Mouse (Mus musculus) MEL (cell line): Measurements from ENCODE around the gene 4931417E11Rik. TPM values are rescaled to one million over a fixed set of nuclear protein-coding genes. Genes with fewer than 3 reads are reported as not detected.

ENCODE experiments used
- DNase-seq: peaks from one replicate; pipeline ENCODE4 v3.0.0; 2011; ENCODE audit warnings: low read depth, low spot score
- H3K27ac ChIP-seq: 2 replicates; pipeline ENCODE4 v1.5.1; 2012; ENCODE audit warnings: low read depth, mild to moderate bottlenecking, control low read depth, low read length, moderate library complexity; ENCODE audit not compliant: control insufficient read depth
- H3K27me3 ChIP-seq, 2 experiments: fragments of 150-350 bp in 1 of 2; sonication (generic) in 1 of 2; 2 replicates each; pipeline ENCODE4 v1.6.1; 2012; ENCODE audit warnings: low read length in 2 of 2, mild to moderate bottlenecking in 2 of 2, improper control_type of control experiment in 1 of 2, moderate library complexity in 1 of 2; ENCODE audit not compliant: insufficient read depth in 2 of 2, control insufficient read depth in 1 of 2
- H3K36me3 ChIP-seq, 2 experiments: 2 replicates each; pipeline ENCODE4 v1.6.1; 2012 to 2014; ENCODE audit warnings: low read length in 2 of 2, improper control_type of control experiment in 1 of 2, inconsistent platforms in 1 of 2, mild to moderate bottlenecking in 1 of 2; ENCODE audit not compliant: insufficient read depth in 2 of 2, control insufficient read depth in 1 of 2
- H3K4me1 ChIP-seq, 2 experiments: fragments of 150-350 bp in 1 of 2; sonication (generic) in 1 of 2; 2 replicates each; pipeline ENCODE4 v1.6.1; 2012; ENCODE audit warnings: low read length in 2 of 2, improper control_type of control experiment in 1 of 2, mild to moderate bottlenecking in 1 of 2; ENCODE audit not compliant: insufficient read depth in 2 of 2, control insufficient read depth in 1 of 2
- H3K4me3 ChIP-seq, 2 experiments: fragments of 150-350 bp in 1 of 2; sonication (generic) in 1 of 2; 2 replicates each; pipeline ENCODE4 v1.5.1; 2012; ENCODE audit warnings: low read depth in 2 of 2, low read length in 2 of 2, mild to moderate bottlenecking in 2 of 2, moderate library complexity in 2 of 2, control low read depth in 1 of 2, improper control_type of control experiment in 1 of 2; ENCODE audit not compliant: control insufficient read depth in 1 of 2, insufficient read depth in 1 of 2
- H3K79me2 ChIP-seq: 2 replicates; pipeline ENCODE4 v1.6.1; 2012; ENCODE audit warnings: mild to moderate bottlenecking, low read length, moderate library complexity; ENCODE audit not compliant: control insufficient read depth, poor library complexity, insufficient read depth
- H3K9ac ChIP-seq: 2 replicates; pipeline ENCODE4 v1.6.1; 2012; ENCODE audit warnings: low read depth, mild to moderate bottlenecking, control low read depth, low read length, moderate library complexity; ENCODE audit not compliant: control insufficient read depth, poor library complexity, severe bottlenecking
- H3K9me3 ChIP-seq: fragments of 150-350 bp; sonication (generic); replicated peaks from 2 replicates; pipeline ENCODE4 v1.6.1; 2012; ENCODE audit warnings: mild to moderate bottlenecking, low read length, improper control_type of control experiment, moderate library complexity; ENCODE audit not compliant: insufficient read depth
- BHLHE40 ChIP-seq: IDR thresholded peaks from 2 replicates; pipeline ENCODE4 v1.6.1; 2012; ENCODE audit warnings: low read depth, mild to moderate bottlenecking, inconsistent platforms, low read length, improper control_type of control experiment, borderline replicate concordance
- CHD1 ChIP-seq: IDR thresholded peaks from 2 replicates; pipeline ENCODE4 v1.6.1; 2012; ENCODE audit warnings: low read depth, mild to moderate bottlenecking, inconsistent platforms, low read length, improper control_type of control experiment
- CHD2 ChIP-seq: IDR thresholded peaks from 2 replicates; pipeline ENCODE4 v1.6.1; 2011; ENCODE audit warnings: low read length, improper control_type of control experiment
- CTCF ChIP-seq, 3 experiments: IDR thresholded peaks in 2 of 3; conservative IDR thresholded peaks in 1 of 3; 2 replicates each; pipeline ENCODE4 v1.5.1; 2011 to 2012; ENCODE audit warnings: low read length in 3 of 3, low read depth in 2 of 3, mild to moderate bottlenecking in 2 of 3, improper control_type of control experiment in 1 of 3, inconsistent platforms in 1 of 3, mixed read lengths in 1 of 3, moderate library complexity in 1 of 3; ENCODE audit not compliant: control insufficient read depth in 1 of 3, insufficient read depth in 1 of 3, poor library complexity in 1 of 3, severe bottlenecking in 1 of 3
- GABPA ChIP-seq: IDR thresholded peaks from 2 replicates; pipeline ENCODE4 v1.6.1; 2012; ENCODE audit warnings: low read depth, mild to moderate bottlenecking, inconsistent platforms, low read length, improper control_type of control experiment, moderate library complexity
- JUND ChIP-seq: IDR thresholded peaks from 2 replicates; pipeline ENCODE4 v1.6.1; 2011; ENCODE audit warnings: low read depth, mild to moderate bottlenecking, improper control_type of control experiment, low read length
- KAT2A ChIP-seq: conservative IDR thresholded peaks from 2 replicates; pipeline ENCODE4 v1.6.1; 2012; ENCODE audit warnings: low read depth, low read length, improper control_type of control experiment, inconsistent platforms
- MAFK ChIP-seq: IDR thresholded peaks from 2 replicates; pipeline ENCODE4 v1.6.1; 2011; ENCODE audit warnings: low read depth, mild to moderate bottlenecking, low read length, improper control_type of control experiment, borderline replicate concordance
- MXI1 ChIP-seq: IDR thresholded peaks from 2 replicates; pipeline ENCODE4 v1.6.1; 2011; ENCODE audit warnings: mild to moderate bottlenecking, low read depth, low read length, improper control_type of control experiment
- MYC ChIP-seq: IDR thresholded peaks from 2 replicates; pipeline ENCODE4 v1.6.1; 2011; ENCODE audit warnings: low read depth, mild to moderate bottlenecking, low read length, improper control_type of control experiment, moderate library complexity
- NELFE ChIP-seq: IDR thresholded peaks from 2 replicates; pipeline ENCODE4 v1.6.1; 2011; ENCODE audit warnings: low read depth, low read length, improper control_type of control experiment
- POLR2A ChIP-seq, 2 experiments: IDR thresholded peaks; 2 replicates each; pipeline ENCODE4 v1.6.1; 2011 to 2012; ENCODE audit warnings: low read length in 2 of 2, mild to moderate bottlenecking in 2 of 2, control low read depth in 1 of 2, improper control_type of control experiment in 1 of 2, low read depth in 1 of 2, moderate library complexity in 1 of 2; ENCODE audit not compliant: control insufficient read depth in 1 of 2, insufficient read depth in 1 of 2, poor library complexity in 1 of 2
- POLR2AphosphoS2 ChIP-seq: IDR thresholded peaks from 2 replicates; pipeline ENCODE4 v1.6.1; 2011; ENCODE audit warnings: low read length, improper control_type of control experiment
- POLR2AphosphoS5 ChIP-seq: IDR thresholded peaks from 2 replicates; pipeline ENCODE4 v1.6.1; 2012; ENCODE audit warnings: low read depth, borderline replicate concordance, mild to moderate bottlenecking, inconsistent platforms, low read length, moderate library complexity, mixed read lengths
- RAD21 ChIP-seq: IDR thresholded peaks from 2 replicates; pipeline ENCODE4 v1.6.1; 2011; ENCODE audit warnings: mild to moderate bottlenecking, low read depth, low read length, improper control_type of control experiment
- RCOR1 ChIP-seq: IDR thresholded peaks from 2 replicates; pipeline ENCODE4 v1.6.1; 2012; ENCODE audit warnings: low read depth, mild to moderate bottlenecking, inconsistent platforms, low read length, improper control_type of control experiment
- UBTF ChIP-seq: IDR thresholded peaks from 2 replicates; pipeline ENCODE4 v1.6.1; 2012; ENCODE audit warnings: low read depth, mild to moderate bottlenecking, inconsistent platforms, low read length, improper control_type of control experiment, moderate library complexity, borderline replicate concordance; ENCODE audit not compliant: insufficient read depth
- USF1 ChIP-seq: IDR thresholded peaks from 2 replicates; pipeline ENCODE4 v1.6.1; 2014; ENCODE audit warnings: low read depth, mild to moderate bottlenecking, inconsistent platforms, low read length, improper control_type of control experiment, moderate library complexity
- ZNF384 ChIP-seq: IDR thresholded peaks from 2 replicates; pipeline ENCODE4 v1.6.1; 2012; ENCODE audit warnings: low read depth, mild to moderate bottlenecking, inconsistent platforms, low read length, improper control_type of control experiment
- polyA plus RNA-seq, 2 experiments: library from polyadenylated mRNA; stranded (reverse) in 1 of 2; unstranded in 1 of 2; fragments of >175 nt in 1 of 2; fragments of >200 nt in 1 of 2; gene quantifications; 2 replicates each; pipeline versions ENCODE4 v1.2.1 to v1.2.4; 2012; ENCODE audit warnings: low replicate concordance in 2 of 2, low read depth in 1 of 2; ENCODE audit not compliant: insufficient read length in 2 of 2, insufficient read depth in 1 of 2, missing spikeins in 1 of 2
- total RNA-seq: library from RNA; depleted of rRNA; stranded (reverse); fragments of 300-350 nt; gene quantifications from 2 replicates; pipeline ENCODE4 v1.2.3, GENCODE M21; 2012; rRNA removed

The 4931417E11Rik gene
- total RNA-seq, result not detected in 2 replicates
- polyA plus RNA-seq, result not detected

DNA sequence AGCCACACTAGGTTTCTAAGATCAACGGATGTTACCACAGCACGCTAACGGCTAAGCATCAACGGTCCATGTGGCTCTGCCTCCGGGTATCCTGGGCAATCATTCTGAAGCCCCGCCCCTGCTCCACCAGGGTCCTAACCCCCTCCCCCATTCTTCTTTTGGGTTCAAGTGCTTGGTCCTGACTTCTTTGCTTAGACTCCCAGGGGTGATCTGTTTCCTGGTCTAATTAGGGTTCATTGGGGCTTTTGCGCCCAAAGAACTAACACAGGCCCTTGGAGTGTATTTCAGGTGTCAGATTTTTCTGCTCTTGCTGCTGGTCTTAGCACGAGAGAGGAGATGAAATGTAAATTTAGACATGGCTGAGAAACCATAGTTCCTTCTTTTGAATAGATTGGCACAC, at the start of gene 4931417E11Rik:
Gene 4931417E11Rik (minus strand): TSS at position 101 of the 400 bp plus-strand sequence.
- TF ChIP-seq MXI1 (no peak), CHD2 (no peak), BHLHE40 (no peak), GABPA (no peak), POLR2AphosphoS5 (no peak), NELFE (no peak), JUND (no peak), USF1 (no peak), MAFK (no peak), MYC (no peak), ZNF384 (no peak)
- H3K27ac ChIP-seq, result no peak within 1 kb of the TSS
- H3K9ac ChIP-seq, result no peak within 1 kb of the TSS
- no peaks in the 10 kb centered on the region for H3K79me2 ChIP-seq
- no peak within 1 kb of the TSS for H3K4me3 ChIP-seq
- no peak for DNase-seq
- no peaks in the 10 kb centered on the region for H3K9me3 ChIP-seq
- H3K4me1 ChIP-seq, result no peaks in the 10 kb centered on the region
- H3K27me3 ChIP-seq, result no peaks in the 10 kb centered on the region
- no peaks in the 10 kb centered on the region for H3K36me3 ChIP-seq

DNA sequence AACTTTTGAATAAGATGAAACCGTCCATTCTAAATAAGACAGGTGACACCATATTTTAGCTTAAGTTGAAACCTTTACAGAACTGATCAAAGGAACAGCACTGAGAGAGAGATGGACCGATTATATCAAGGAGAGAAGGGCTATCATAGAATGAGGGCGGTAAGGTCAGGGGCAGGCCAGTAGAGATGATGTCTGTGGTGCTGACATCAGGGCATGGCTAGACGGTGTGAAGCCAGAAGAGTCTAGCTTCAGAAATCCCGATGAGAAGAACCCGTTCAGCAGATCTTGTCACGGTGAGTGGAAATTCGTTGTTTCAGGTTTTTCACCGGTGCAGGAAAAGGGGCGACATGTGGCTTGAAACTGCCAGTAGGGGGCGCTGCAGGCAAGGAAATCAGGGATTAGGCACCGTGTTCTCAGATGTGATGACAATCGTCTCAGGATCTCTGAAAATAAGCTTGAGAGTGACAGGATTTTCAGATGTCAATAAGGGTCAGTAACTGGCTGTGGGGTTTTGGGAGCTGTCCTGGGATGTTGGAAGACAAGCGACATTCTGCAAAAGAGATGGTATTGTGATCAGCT, 48.4 kb upstream of the 4931417E11Rik start:
- Histone ChIP-seq H3K4me1 (no peaks in the 10 kb centered on the region), H3K9ac (no peak overlapping the region), H3K79me2 (no peaks in the 10 kb centered on the region), H3K27me3 (no peaks in the 10 kb centered on the region), H3K27ac (no peak overlapping the region), H3K36me3 (no peaks in the 10 kb centered on the region), H3K4me3 (no peak overlapping the region), H3K9me3 (no peaks in the 10 kb centered on the region)
- no peak for DNase-seq
- no peak for TF ChIP-seq POLR2A (IDR thresholded peaks at IDR 0.05; ENCODE audit: control insufficient read depth in 1 of 2, insufficient read depth in 1 of 2, low read depth in 1 of 2, low read length in 2 of 2, poor library complexity in 1 of 2)
- no peak for TF ChIP-seq CHD1
- peak; percentile 11 to 51 (median 31); a peak in 3 of 6 replicates for TF ChIP-seq CTCF (IDR thresholded peaks at IDR 0.05 in 2 of 3, conservative IDR thresholded peaks at IDR 0.05 in 1 of 3; ENCODE audit: control insufficient read depth in 1 of 3, insufficient read depth in 1 of 3, low read depth in 2 of 3, low read length in 3 of 3, poor library complexity in 1 of 3, severe bottlenecking in 1 of 3)
- no peak for TF ChIP-seq KAT2A
- TF ChIP-seq RAD21, result peak; percentile 19
- TF ChIP-seq UBTF, result no peak
- TF ChIP-seq USF1, result no peak
- no peak for TF ChIP-seq POLR2AphosphoS2
- TF ChIP-seq RCOR1, result no peak
